Mouse (Mus musculus): ENCODE data around the gene Ctsw.
"Not testable (repeated sequence)": the region's sequence is repeated elsewhere in the genome, so short reads cannot be mapped to it uniquely, and the experiment has no call there.

Gene Ctsw

GRCm38 (mm10) chr19:5468374-5468773, at the start of gene Ctsw:
Gene Ctsw, minus strand, starts transcription at chr19:5468507.
- CTCF ChIA-PET, result no interaction called here

- CTCF ChIA-PET, result no interaction called here
These were observed 48.7 kb upstream of the Ctsw start for GRCm38 (mm10) chr19:5516906-5517505.

GRCm38 (mm10) chr19:5515840-5516777, 47.8 kb upstream of the Ctsw start:
- CTCF ChIA-PET, result no interaction called here

GRCm38 (mm10) chr19:5513005-5513349, 44.7 kb upstream of the Ctsw start:
- CTCF ChIA-PET, result no interaction called here

GRCm38 (mm10) chr19:5512091-5513004, 44.0 kb upstream of the Ctsw start:
- CTCF ChIA-PET, result interaction anchor here (0.7 kb wide), 1 partner anchor 657 kb away, joined by 5 read pairs; no protein-coding TSS in a partner anchor

GRCm38 (mm10) chr19:5511074-5511632, 42.8 kb upstream of the Ctsw start:
- CTCF ChIA-PET, result interaction anchor here (0.5 to 1.2 kb wide), 4 partner anchors 21 to 72 kb away, joined by 3 to 8 read pairs (median 3); partner anchors contain the start of genes Cfl1 and Mus81

- CTCF ChIA-PET, result interaction anchor here (0.6 to 1.2 kb wide), 5 partner anchors 15 to 606 kb away, joined by 3 to 8 read pairs (median 3); partner anchors contain the start of genes Cfl1 and Mus81
These were observed 42.0 kb upstream of the Ctsw start, which contains the start of gene Snx32 for GRCm38 (mm10) chr19:5510031-5511026. Gene Snx32, minus strand, starts transcription at chr19:5510538.

- CTCF ChIA-PET, result interaction anchor here (0.6 kb wide), 1 partner anchor 1284 kb away, joined by 9 read pairs; no protein-coding TSS in a partner anchor
These were observed 35.4 kb upstream of the Ctsw start, which contains the start of gene 1700020D05Rik for GRCm38 (mm10) chr19:5503687-5504086. Gene 1700020D05Rik, minus strand, starts transcription at chr19:5503787.

GRCm38 (mm10) chr19:5500330-5500875, 32.1 kb upstream of the Ctsw start:
- CTCF ChIA-PET, result no interaction called here

- CTCF ChIA-PET, result interaction anchor here (0.5 to 1.1 kb wide), 2 partner anchors 63 to 197 kb away, joined by 3 read pairs; no protein-coding TSS in a partner anchor
These were observed 27.7 kb upstream of the Ctsw start for GRCm38 (mm10) chr19:5496052-5496370.

GRCm38 (mm10) chr19:5495353-5496051, 27.2 kb upstream of the Ctsw start:
- CTCF ChIA-PET, result interaction anchor here (0.6 to 1.1 kb wide), 3 partner anchors 15 to 250 kb away, joined by 3 to 5 read pairs (median 3); partner anchors contain the start of gene Snx32

GRCm38 (mm10) chr19:5494314-5494713, 26.0 kb upstream of the Ctsw start:
- CTCF ChIA-PET, result no interaction called here

- CTCF ChIA-PET, result not testable (repeated sequence)
These were observed 25.0 kb upstream of the Ctsw start for GRCm38 (mm10) chr19:5493301-5493721.

- CTCF ChIA-PET, result no interaction called here
These were observed 24.3 kb upstream of the Ctsw start for GRCm38 (mm10) chr19:5492641-5493040.

GRCm38 (mm10) chr19:5490898-5491708, 22.8 kb upstream of the Ctsw start:
- CTCF ChIA-PET, result no interaction called here

- CTCF ChIA-PET, result interaction anchor here (1.1 kb wide), 1 partner anchor 20 kb away, joined by 3 read pairs; the partner anchor contains the start of gene Snx32
These were observed 22.1 kb upstream of the Ctsw start, which contains the start of gene Cfl1 for GRCm38 (mm10) chr19:5490313-5490897. Gene Cfl1, plus strand, starts transcription at chr19:5490455.

GRCm38 (mm10) chr19:5489721-5490120, 21.4 kb upstream of the Ctsw start:
- CTCF ChIA-PET, result interaction anchor here (1.1 kb wide), 1 partner anchor 21 kb away, joined by 3 read pairs; the partner anchor contains the start of gene Snx32

Data from spleen, embryonic (tissue).